Mouse (Mus musculus) monocyte, adult 5-6 weeks (primary cell): ENCODE data around the gene Fgfr2. TPM values are rescaled to one million over a fixed set of nuclear protein-coding genes. Genes with fewer than 3 reads are reported as not detected.

Source experiments
- ATAC-seq: fragments of 153-309, 156-312 bp; replicated peaks from 2 replicates; pipeline ENCODE4 v1.8.0; 2017; ENCODE audit warnings: mild to moderate bottlenecking; ENCODE audit not compliant: low TSS enrichment, insufficient number of reproducible peaks, severe bottlenecking, poor library complexity, low FRiP score
- total RNA-seq: library from RNA; stranded (forward); fragments of 200-1000, 200-491, 200-594 nt; gene quantifications from 3 replicates; pipeline ENCODE4 v1.2.3, GENCODE M21; 2017

The Fgfr2 gene
- total RNA-seq, 1 experiment from 2014 or later, result not detected

GRCm38 (mm10) chr7:130865613-130866591 lies 2257.2 kb downstream of the Fgfr2 start, which contains the start of gene Plekha1:
TSS of gene Plekha1 (plus strand) at chr7:130865756.
- ATAC-seq, result peak; percentile 97

- no peak for ATAC-seq
Observed at GRCm38 (mm10) chr7:130864711-130865110, 2258.4 kb downstream of the Fgfr2 start.

GRCm38 (mm10) chr7:130862501-130862900 lies 2260.6 kb downstream of the Fgfr2 start:
- no peak for ATAC-seq

- no peak for ATAC-seq
Observed at GRCm38 (mm10) chr7:130860721-130861142, 2262.4 kb downstream of the Fgfr2 start.

- no peak for ATAC-seq
Observed at GRCm38 (mm10) chr7:130859926-130860325, 2263.2 kb downstream of the Fgfr2 start.

GRCm38 (mm10) chr7:130857973-130858372 lies 2265.2 kb downstream of the Fgfr2 start:
- peak; percentile 73 for ATAC-seq

- ATAC-seq, result no peak
Observed at GRCm38 (mm10) chr7:130855681-130856080, 2267.5 kb downstream of the Fgfr2 start.

GRCm38 (mm10) chr7:130854684-130855292 lies 2268.4 kb downstream of the Fgfr2 start:
- no peak for ATAC-seq

GRCm38 (mm10) chr7:130847164-130847718 lies 2275.9 kb downstream of the Fgfr2 start:
- peak; percentile 96 for ATAC-seq

- no peak for ATAC-seq
Observed at GRCm38 (mm10) chr7:130839380-130840100, 2283.6 kb downstream of the Fgfr2 start.

- ATAC-seq, result no peak
Observed at GRCm38 (mm10) chr7:130838658-130839025, 2284.5 kb downstream of the Fgfr2 start.

GRCm38 (mm10) chr7:130837941-130838657 lies 2285.1 kb downstream of the Fgfr2 start:
- ATAC-seq, result no peak

GRCm38 (mm10) chr7:130836066-130836465 lies 2287.1 kb downstream of the Fgfr2 start:
- ATAC-seq, result no peak

- ATAC-seq, result no peak
Observed at GRCm38 (mm10) chr7:130834958-130835861, 2287.9 kb downstream of the Fgfr2 start.

GRCm38 (mm10) chr7:130834299-130834698 lies 2288.9 kb downstream of the Fgfr2 start:
- peak; percentile 99 for ATAC-seq

GRCm38 (mm10) chr7:130831586-130831985 lies 2291.6 kb downstream of the Fgfr2 start:
- ATAC-seq, result no peak

- ATAC-seq, result no peak; the same call in 1 of the 2 replicates
Observed at GRCm38 (mm10) chr7:130828475-130828874, 2294.7 kb downstream of the Fgfr2 start.
